In genomic region chr8:70332070-70332877, GRCm38 (mm10) we compare ENCODE assay signal across 8 mouse cellular contexts. TPM values are rescaled to one million over a fixed set of nuclear protein-coding genes. Genes with fewer than 3 reads are reported as not detected.
DNase-seq lines count a peak whose midpoint lies in the region; ATAC-seq and TF ChIP-seq lines count a peak whose summit lies in the region.

No protein-coding gene starts in this region.

- no peak overlapping the region for H3K9ac ChIP-seq in intestine, embryonic 16.5 days (ENCODE audit: low read depth, low read length)

- no peak for TF ChIP-seq POLR2A in testis, adult 2 months (IDR thresholded peaks at IDR 0.05; ENCODE audit: control insufficient read depth, low read depth, low read length)

- peak; percentile 60 for TF ChIP-seq CTCF in testis, adult 2 months (IDR thresholded peaks at IDR 0.05; ENCODE audit: control insufficient read depth, insufficient read depth, insufficient replicate concordance, low read depth, low read length)

- H3K9me3 ChIP-seq in intestine, embryonic 16.5 days (ENCODE audit: control insufficient read depth, low read length) = no peaks in the 10 kb centered on the region
- no peaks in the 10 kb centered on the region for H3K9me3 ChIP-seq in limb, embryonic 10.5 days (replicated peaks)
- no peaks in the 10 kb centered on the region for H3K9me3 ChIP-seq in midbrain, embryonic 10.5 days (replicated peaks)

- H3K36me3 ChIP-seq in intestine, embryonic 16.5 days (ENCODE audit: control insufficient read depth, insufficient read depth, low read length) = peaks cover 53% of the 10 kb centered on the region
- peaks cover 76% of the 10 kb centered on the region for H3K36me3 ChIP-seq in limb, embryonic 10.5 days
- peaks cover 74% of the 10 kb centered on the region for H3K36me3 ChIP-seq in midbrain, embryonic 10.5 days
- peaks cover 5% of the 10 kb centered on the region for H3K36me3 ChIP-seq in testis, adult 2 months (ENCODE audit: control insufficient read depth, insufficient read depth, low read length)

- H3K4me1 ChIP-seq in intestine, embryonic 16.5 days (ENCODE audit: control insufficient read depth, insufficient read depth, low read length) = peaks cover 10% of the 10 kb centered on the region; the same call in 1 of the 2 replicates
- peaks cover 42% of the 10 kb centered on the region for H3K4me1 ChIP-seq in limb, embryonic 10.5 days
- H3K4me1 ChIP-seq in midbrain, embryonic 10.5 days = peaks cover 40% of the 10 kb centered on the region
- H3K4me1 ChIP-seq in testis, adult 2 months (ENCODE audit: control insufficient read depth, insufficient read depth, low read length) = peaks cover 35% of the 10 kb centered on the region

- DNase-seq in adrenal gland, postnatal 10 days = peak; percentile 84
- peak; percentile 91 to 93 for DNase-seq in cerebellum, postnatal 25 days
- DNase-seq in gastrocnemius, adult 18-20 months (ENCODE audit: low spot score) = peak; percentile 62
- peak; percentile 87 for DNase-seq in limb, embryonic 10.5 days (ENCODE audit: low spot score)
- DNase-seq in midbrain, embryonic 10.5 days (ENCODE audit: low spot score) = peak; percentile 78
- DNase-seq in thymus, postnatal 36 days = no peak

- no peaks in the 10 kb centered on the region for H3K27me3 ChIP-seq in intestine, embryonic 16.5 days (replicated peaks; ENCODE audit: control insufficient read depth, insufficient read depth, low read length)
- peaks cover 11% of the 10 kb centered on the region; the same call in 1 of the 2 replicates for H3K27me3 ChIP-seq in limb, embryonic 10.5 days (ENCODE audit: low read depth, poor library complexity, severe bottlenecking)
- H3K27me3 ChIP-seq in midbrain, embryonic 10.5 days (ENCODE audit: low read depth, poor library complexity, severe bottlenecking) = peaks cover 36% of the 10 kb centered on the region
- H3K27me3 ChIP-seq in testis, adult 2 months (ENCODE audit: control insufficient read depth, insufficient read depth, low read length) = no peaks in the 10 kb centered on the region

- 32% methylated on average over 41 of the region's 41 CpGs for WGBS in intestine, embryonic 16.5 days
- 24% methylated on average over 41 of the region's 41 CpGs for WGBS in limb, embryonic 10.5 days
- 24% methylated on average over 41 of the region's 41 CpGs for WGBS in midbrain, embryonic 10.5 days

- H3K27ac ChIP-seq in intestine, embryonic 16.5 days (ENCODE audit: low read length) = no peak overlapping the region
- H3K27ac ChIP-seq in limb, embryonic 10.5 days = peak overlapping the region; percentile 80
- H3K27ac ChIP-seq in midbrain, embryonic 10.5 days (replicated peaks) = 0 out of 2 replicates have a peak overlapping the region, but pooled peaks have one; percentile 14
- H3K27ac ChIP-seq in testis, adult 2 months (ENCODE audit: control insufficient read depth, insufficient read depth, low read depth, low read length) = no peak overlapping the region

- peak; percentile 75 for ATAC-seq in intestine, embryonic 16.5 days

- no peak overlapping the region for H3K4me2 ChIP-seq in intestine, embryonic 16.5 days (ENCODE audit: low read depth, low read length)

- no peak overlapping the region for H3K4me3 ChIP-seq in intestine, embryonic 16.5 days (ENCODE audit: low read length)
- H3K4me3 ChIP-seq in limb, embryonic 10.5 days = peak overlapping the region; percentile 15
- peak overlapping the region; percentile 25; the same call in 1 of the 2 replicates for H3K4me3 ChIP-seq in midbrain, embryonic 10.5 days
- no peak overlapping the region; the same call in 1 of the 2 replicates for H3K4me3 ChIP-seq in testis, adult 2 months (ENCODE audit: control insufficient read depth, low read depth, low read length)

RNA-seq across cellular contexts. Expression of gene Gdf1, which starts 2.7 kb away (rescaled TPM):
- 1 to 10 TPM in 1 of 2 experiments, under 1 TPM in 1; 0.88 to 1.2 TPM for total RNA-seq in adrenal gland, postnatal 10 days (2021)
- 1 to 10 TPM; 1.9 to 2.1 TPM for total RNA-seq in gastrocnemius, adult 18-20 months (2021)
- 0.53 and 0.78 TPM in 2 replicates for polyA plus RNA-seq in intestine, embryonic 16.5 days (2015; fragmentation: Nextera tagmentation; extraction: Ambion mirVana)
- 7.9 and 13.8 TPM in 2 replicates for polyA plus RNA-seq in limb, embryonic 10.5 days (2016; fragmentation: Nextera tagmentation; extraction: Ambion mirVana)
- polyA plus RNA-seq in midbrain, embryonic 10.5 days (2016; fragmentation: Nextera tagmentation; extraction: Ambion mirVana) = 3.8 and 5.7 TPM in 2 replicates
- polyA plus RNA-seq in testis, adult 2 months (2012; rRNA removed) = 0.20 and 0.24 TPM in 2 replicates

RNA-seq across cellular contexts. Expression of gene Cers1, which starts 16.7 kb away (rescaled TPM):
- total RNA-seq in adrenal gland, postnatal 10 days (2021) = 1 to 10 TPM; 2.3 to 3.7 TPM
- 10 to 100 TPM; 13.4 to 15.9 TPM for total RNA-seq in gastrocnemius, adult 18-20 months (2021)
- 2.1 and 3.2 TPM in 2 replicates for polyA plus RNA-seq in intestine, embryonic 16.5 days (2015; fragmentation: Nextera tagmentation; extraction: Ambion mirVana)
- 3.2 and 4.6 TPM in 2 replicates for polyA plus RNA-seq in limb, embryonic 10.5 days (2016; fragmentation: Nextera tagmentation; extraction: Ambion mirVana)
- 4.6 and 5.3 TPM in 2 replicates for polyA plus RNA-seq in midbrain, embryonic 10.5 days (2016; fragmentation: Nextera tagmentation; extraction: Ambion mirVana)
- 0.43 and 0.48 TPM in 2 replicates for polyA plus RNA-seq in testis, adult 2 months (2012; rRNA removed)

RNA-seq across cellular contexts. Expression of gene Upf1, which starts 20.8 kb away (rescaled TPM):
- 10 to 100 TPM; 49.1 to 51.4 TPM for total RNA-seq in adrenal gland, postnatal 10 days (2021)
- total RNA-seq in gastrocnemius, adult 18-20 months (2021) = 10 to 100 TPM; 29.8 to 31.1 TPM
- polyA plus RNA-seq in intestine, embryonic 16.5 days (2015; fragmentation: Nextera tagmentation; extraction: Ambion mirVana) = 6.8 and 7.4 TPM in 2 replicates
- polyA plus RNA-seq in limb, embryonic 10.5 days (2016; fragmentation: Nextera tagmentation; extraction: Ambion mirVana) = 25.6 and 26.7 TPM in 2 replicates
- polyA plus RNA-seq in midbrain, embryonic 10.5 days (2016; fragmentation: Nextera tagmentation; extraction: Ambion mirVana) = 16.8 and 19.1 TPM in 2 replicates
- polyA plus RNA-seq in testis, adult 2 months (2012; rRNA removed) = 33.3 and 35.4 TPM in 2 replicates

RNA-seq across cellular contexts. Expression of gene Cope, which starts 30.0 kb away (rescaled TPM):
- total RNA-seq in adrenal gland, postnatal 10 days (2021) = 100 to 1,000 TPM; 203 to 216 TPM
- 100 to 1,000 TPM; 133 to 135 TPM for total RNA-seq in gastrocnemius, adult 18-20 months (2021)
- 432 and 443 TPM in 2 replicates for polyA plus RNA-seq in intestine, embryonic 16.5 days (2015; fragmentation: Nextera tagmentation; extraction: Ambion mirVana)
- polyA plus RNA-seq in limb, embryonic 10.5 days (2016; fragmentation: Nextera tagmentation; extraction: Ambion mirVana) = 293 and 321 TPM in 2 replicates
- 308 and 311 TPM in 2 replicates for polyA plus RNA-seq in midbrain, embryonic 10.5 days (2016; fragmentation: Nextera tagmentation; extraction: Ambion mirVana)
- polyA plus RNA-seq in testis, adult 2 months (2012; rRNA removed) = 102 and 115 TPM in 2 replicates

RNA-seq across cellular contexts. Expression of gene Ddx49, which starts 30.0 kb away (rescaled TPM):
- 10 to 100 TPM; 63.4 to 67.7 TPM for total RNA-seq in adrenal gland, postnatal 10 days (2021)
- total RNA-seq in gastrocnemius, adult 18-20 months (2021) = 10 to 100 TPM; 27.4 to 28.6 TPM
- polyA plus RNA-seq in intestine, embryonic 16.5 days (2015; fragmentation: Nextera tagmentation; extraction: Ambion mirVana) = 44.2 and 48.4 TPM in 2 replicates
- 58.9 and 59.4 TPM in 2 replicates for polyA plus RNA-seq in limb, embryonic 10.5 days (2016; fragmentation: Nextera tagmentation; extraction: Ambion mirVana)
- polyA plus RNA-seq in midbrain, embryonic 10.5 days (2016; fragmentation: Nextera tagmentation; extraction: Ambion mirVana) = 56.4 and 57.4 TPM in 2 replicates
- 95.5 and 101 TPM in 2 replicates for polyA plus RNA-seq in testis, adult 2 months (2012; rRNA removed)

Comparison
In these comparisons a context has a peak if more than half of its experiments do, and no peak if none do; other contexts are left out.
1. DNase-seq: peak in adrenal gland, postnatal 10 days (single experiment), cerebellum, postnatal 25 days (2 of 2), gastrocnemius, adult 18-20 months (single experiment), limb, embryonic 10.5 days (single experiment) and midbrain, embryonic 10.5 days (single experiment); none in thymus, postnatal 36 days (0 of 2).
2. H3K27ac ChIP-seq: peak in limb, embryonic 10.5 days (single experiment) and midbrain, embryonic 10.5 days (single experiment); none in intestine, embryonic 16.5 days (single experiment) and testis, adult 2 months (single experiment).
3. H3K4me3 ChIP-seq: peak in limb, embryonic 10.5 days (single experiment) and midbrain, embryonic 10.5 days (single experiment); none in intestine, embryonic 16.5 days (single experiment) and testis, adult 2 months (single experiment).